Mouse (Mus musculus) liver, embryonic 14.5 days (tissue): Measurements from ENCODE around the gene Prdm2. TPM values are rescaled to one million over a fixed set of nuclear protein-coding genes. Genes with fewer than 3 reads are reported as not detected.

Experiments
- ATAC-seq: fragments of 200-750 bp; cut with Nextera tagmentation; 2 replicates; pipeline ENCODE4 v1.8.0; 2017; ENCODE audit warnings: moderate number of reproducible peaks, mild to moderate bottlenecking, moderate library complexity; ENCODE audit not compliant: insufficient read depth
- DNase-seq, 3 experiments: peaks; one replicate each; pipeline ENCODE4 v3.0.0-alpha.2; 2012 to 2013; ENCODE audit warnings: low read depth in 3 of 3, low spot score in 3 of 3
- H3K27ac ChIP-seq: fragments of 300-500 bp; sonication (generic); 2 replicates; pipeline ENCODE4 v1.5.1; 2014; ENCODE audit warnings: moderate library complexity, mild to moderate bottlenecking, control low read depth, inconsistent platforms
- H3K27me3 ChIP-seq: fragments of 300-500 bp; sonication (generic); 2 replicates; pipeline ENCODE4 v1.6.1; 2014; ENCODE audit warnings: mild to moderate bottlenecking, low read length, moderate library complexity; ENCODE audit not compliant: control insufficient read depth, insufficient read depth
- H3K36me3 ChIP-seq: fragments of 300-500 bp; sonication (generic); replicated peaks from 2 replicates; pipeline ENCODE4 v1.6.1; 2014; ENCODE audit warnings: low read depth; ENCODE audit not compliant: control insufficient read depth, insufficient read depth
- H3K4me1 ChIP-seq, 2 experiments: fragments of 200-500 bp in 1 of 2; fragments of 300-500 bp in 1 of 2; sonication (generic) in 1 of 2; replicated peaks; 2 replicates each; pipeline ENCODE4 v1.6.1; 2012 to 2014; ENCODE audit warnings: antibody characterized with exemption in 1 of 2, inconsistent platforms in 1 of 2, low read length in 1 of 2; ENCODE audit not compliant: control insufficient read depth in 2 of 2, insufficient read depth in 2 of 2
- H3K4me2 ChIP-seq: fragments of 300-500 bp; sonication (generic); 2 replicates; pipeline ENCODE4 v1.6.1; 2014; ENCODE audit warnings: low read depth, mild to moderate bottlenecking, control low read depth, moderate library complexity
- H3K4me3 ChIP-seq, 2 experiments: fragments of 200-500 bp in 1 of 2; fragments of 300-500 bp in 1 of 2; sonication (generic) in 1 of 2; 2 replicates each; pipeline ENCODE4 v1.5.1; 2012 to 2014; ENCODE audit warnings: low read depth in 2 of 2, low read length in 2 of 2, mild to moderate bottlenecking in 2 of 2, control low read depth in 1 of 2, inconsistent platforms in 1 of 2, moderate library complexity in 1 of 2; ENCODE audit not compliant: insufficient read depth in 1 of 2
- H3K9ac ChIP-seq: fragments of 300-500 bp; sonication (generic); replicated peaks from 2 replicates; pipeline ENCODE4 v1.6.1; 2014; ENCODE audit warnings: mild to moderate bottlenecking, control low read depth, moderate library complexity
- H3K9me3 ChIP-seq: fragments of 300-500 bp; sonication (generic); 2 replicates; pipeline ENCODE4 v1.6.1; 2016; ENCODE audit warnings: low read length, mixed read lengths; ENCODE audit not compliant: control insufficient read depth
- CTCF ChIP-seq: IDR thresholded peaks from 2 replicates; pipeline ENCODE4 v1.5.1; 2016; ENCODE audit warnings: antibody characterized with exemption, low read depth, control low read depth
- EP300 ChIP-seq: IDR thresholded peaks from 2 replicates; pipeline ENCODE4 v1.6.1; 2016; ENCODE audit warnings: antibody characterized with exemption, low read depth
- WGBS: fragments of 180-500 bp; shearing (Covaris S2); extraction: QIAGEN DNeasy Blood & Tissue Kit; methylation state at CpG from one replicate; pipeline ENCODE4 v1.1.7; 2014; ENCODE audit not compliant: insufficient replicate concordance; 5-methylcytosine and 5-hydroxymethylcytosine counted together
- polyA plus RNA-seq, 2 experiments: library from polyadenylated mRNA; depleted of rRNA in 1 of 2; stranded (reverse) in 1 of 2; unstranded in 1 of 2; fragments of >200 nt; fragmentation: Nextera tagmentation in 1 of 2; extraction: Ambion mirVana in 1 of 2; gene quantifications; 2 replicates each; pipeline versions ENCODE4 v1.2.1 to v1.2.3; 2012 to 2014

Gene Prdm2
- polyA plus RNA-seq, 2 experiments: 2.7 to 3.6 TPM

DNA sequence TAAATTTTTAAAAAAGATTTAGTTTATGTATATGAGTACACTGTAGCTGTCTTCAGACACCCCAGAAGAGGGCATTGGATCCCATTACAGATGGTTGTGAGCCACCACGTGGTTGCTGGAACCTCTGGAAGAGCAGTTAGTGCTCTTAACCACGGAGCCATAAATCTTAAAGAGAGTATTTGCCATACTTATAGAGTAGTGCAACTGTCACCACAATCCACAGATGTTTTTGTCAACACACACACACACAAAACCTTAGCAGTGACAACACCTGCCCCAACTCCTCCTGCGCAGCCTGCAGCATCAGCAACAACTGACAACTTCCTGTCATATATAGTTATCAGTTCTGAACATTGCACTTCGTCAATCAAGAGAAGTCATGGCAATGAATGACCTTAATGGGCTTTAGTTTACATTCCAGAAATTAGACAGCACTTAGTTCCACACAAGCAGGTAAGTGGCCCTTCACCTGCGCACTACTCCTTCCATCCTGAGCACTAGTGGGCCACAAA lies 14.9 kb downstream of the Prdm2 start:
- H3K9ac ChIP-seq: no peak overlapping the region
- no peaks in the 10 kb centered on the region for H3K27me3 ChIP-seq
- H3K4me3 ChIP-seq: no peak overlapping the region
- no peak overlapping the region for H3K4me2 ChIP-seq
- ATAC-seq (no peak), DNase-seq (no peak)
- TF ChIP-seq EP300 (no peak), CTCF (no peak)
- H3K4me1 ChIP-seq: peaks cover 0 to 9% of the 10 kb centered on the region in 2 experiments; a peak in 3 of 4 replicates
- H3K36me3 ChIP-seq: no peaks in the 10 kb centered on the region
- H3K9me3 ChIP-seq: no peaks in the 10 kb centered on the region
- no peak overlapping the region for H3K27ac ChIP-seq
- WGBS: 35% methylated on average over 5 of the region's 5 CpGs

DNA sequence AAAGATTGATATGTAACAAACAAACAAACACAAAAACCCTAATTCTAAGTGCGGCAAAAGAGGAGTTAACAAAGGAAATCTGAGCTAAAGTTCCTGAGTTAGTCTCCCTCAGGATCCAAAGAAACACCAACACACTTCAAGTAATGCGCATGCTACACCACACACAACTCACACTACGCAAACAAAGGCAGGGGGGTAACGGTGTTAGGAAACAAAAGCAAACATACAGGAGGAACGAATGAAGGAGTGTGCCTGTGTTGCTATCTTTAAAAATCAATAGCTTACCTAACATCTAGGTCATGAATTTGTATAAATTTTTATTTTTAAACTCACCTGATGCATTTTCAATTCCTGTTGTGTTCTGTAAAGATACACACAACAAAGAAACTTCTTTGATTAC lies 18.5 kb downstream of the Prdm2 start:
- WGBS: 77% methylated on average over 5 of the region's 5 CpGs
- Histone ChIP-seq H3K4me3 (no peak overlapping the region), H3K4me2 (no peak overlapping the region), H3K27ac (no peak overlapping the region), H3K9me3 (no peaks in the 10 kb centered on the region), H3K27me3 (no peaks in the 10 kb centered on the region), H3K36me3 (no peaks in the 10 kb centered on the region), H3K9ac (no peak overlapping the region), H3K4me1 (peaks cover 0 to 14% of the 10 kb centered on the region in 2 experiments; a peak in 3 of 4 replicates)
- DNase-seq: no peak
- no peak for ATAC-seq
- TF ChIP-seq EP300: no peak
- TF ChIP-seq CTCF: no peak

GRCm38 (mm10) chr4:143193164-143193563 lies 19.6 kb downstream of the Prdm2 start:
- no peak overlapping the region for H3K4me2 ChIP-seq
- H3K4me3 ChIP-seq: no peak overlapping the region
- 80% methylated on average over 6 of the region's 6 CpGs for WGBS
- no peaks in the 10 kb centered on the region for H3K36me3 ChIP-seq
- H3K9me3 ChIP-seq: no peaks in the 10 kb centered on the region
- no peak for ATAC-seq
- H3K4me1 ChIP-seq: peaks cover 0 to 11% of the 10 kb centered on the region in 2 experiments; a peak in 2 of 4 replicates
- no peak for DNase-seq
- no peaks in the 10 kb centered on the region for H3K27me3 ChIP-seq
- TF ChIP-seq CTCF: no peak
- TF ChIP-seq EP300: no peak
- no peak overlapping the region for H3K9ac ChIP-seq
- H3K27ac ChIP-seq: no peak overlapping the region

- no peaks in the 10 kb centered on the region for H3K27me3 ChIP-seq
- peaks cover 0 to 9% of the 10 kb centered on the region in 2 experiments; a peak in 2 of 4 replicates for H3K4me1 ChIP-seq
- no peak overlapping the region for H3K4me3 ChIP-seq
- no peak overlapping the region for H3K27ac ChIP-seq
- 76% methylated on average over 3 of the region's 3 CpGs for WGBS
- no peak overlapping the region for H3K9ac ChIP-seq
- no peak overlapping the region for H3K4me2 ChIP-seq
- H3K36me3 ChIP-seq: no peaks in the 10 kb centered on the region
- TF ChIP-seq EP300: no peak
- no peak for TF ChIP-seq CTCF
- ATAC-seq (no peak), DNase-seq (no peak)
- H3K9me3 ChIP-seq: no peaks in the 10 kb centered on the region
Observed at GRCm38 (mm10) chr4:143191783-143192182, 21.0 kb downstream of the Prdm2 start.

- no peak for TF ChIP-seq CTCF
- TF ChIP-seq EP300: no peak
- Histone ChIP-seq H3K36me3 (no peaks in the 10 kb centered on the region), H3K4me3 (no peak overlapping the region), H3K4me2 (no peak overlapping the region), H3K4me1 (peaks cover 0 to 11% of the 10 kb centered on the region in 2 experiments; a peak in 2 of 4 replicates), H3K27me3 (no peaks in the 10 kb centered on the region), H3K9me3 (no peaks in the 10 kb centered on the region), H3K9ac (no peak overlapping the region), H3K27ac (no peak overlapping the region)
- ATAC-seq (no peak), DNase-seq (no peak)
- 38% methylated on average over 4 of the region's 4 CpGs for WGBS
Observed at GRCm38 (mm10) chr4:143190657-143191056, 22.1 kb downstream of the Prdm2 start.
